Mouse (Mus musculus) heart, adult 2 months (tissue): ENCODE results near the gene Gm10837. TPM values are rescaled to one million over a fixed set of nuclear protein-coding genes. Genes with fewer than 3 reads are reported as not detected.

Source experiments
- DNase-seq, 2 experiments: peaks; one replicate each; pipeline ENCODE4 v3.0.0; 2021
- H3K27ac ChIP-seq: fragments of 200-600 bp; 2 replicates; pipeline ENCODE4 v1.8.1; 2022
- H3K27me3 ChIP-seq: fragments of 200-500 bp; 2 replicates; pipeline ENCODE4 v1.6.1; 2012; ENCODE audit warnings: mild to moderate bottlenecking, low read length, inconsistent platforms, mixed read lengths; ENCODE audit not compliant: control insufficient read depth, insufficient read depth
- H3K36me3 ChIP-seq: fragments of 200-500 bp; 2 replicates; pipeline ENCODE4 v1.6.1; 2012; ENCODE audit warnings: low read length, inconsistent platforms; ENCODE audit not compliant: control insufficient read depth, insufficient read depth
- H3K4me1 ChIP-seq: fragments of 200-500 bp; 2 replicates; pipeline ENCODE4 v1.6.1; 2011; ENCODE audit warnings: low read length; ENCODE audit not compliant: control insufficient read depth, insufficient read depth
- H3K4me3 ChIP-seq: fragments of 200-600 bp; 2 replicates; pipeline ENCODE4 v1.8.1; 2022
- H3K79me2 ChIP-seq: fragments of 200-500 bp; replicated peaks from 2 replicates; pipeline ENCODE4 v1.6.1; 2012; ENCODE audit warnings: mild to moderate bottlenecking, inconsistent platforms, low read length, moderate library complexity, mixed read lengths; ENCODE audit not compliant: control insufficient read depth, insufficient read depth
- H3K9ac ChIP-seq: fragments of 200-500 bp; 2 replicates; pipeline ENCODE4 v1.6.1; 2012; ENCODE audit warnings: low read depth, mild to moderate bottlenecking, control low read depth, inconsistent platforms, low read length, mixed read lengths
- CTCF ChIP-seq: fragments of 200-600 bp; IDR thresholded peaks from 2 replicates; pipeline ENCODE4 v1.8.1; 2022; ENCODE audit warnings: antibody characterized with exemption, mild to moderate bottlenecking, moderate library complexity
- EP300 ChIP-seq: fragments of 200-500 bp; IDR thresholded peaks from 2 replicates; pipeline ENCODE4 v1.6.1; 2011; ENCODE audit warnings: low read depth, low read length, control low read depth; ENCODE audit not compliant: insufficient read depth
- POLR2A ChIP-seq: fragments of 200-500 bp; IDR thresholded peaks from 2 replicates; pipeline ENCODE4 v1.6.1; 2011; ENCODE audit warnings: mild to moderate bottlenecking, low read depth, low read length, control low read depth; ENCODE audit not compliant: insufficient read depth
- WGBS: fragments of 180-500 bp; shearing (Covaris S2); methylation state at CpG from one replicate; pipeline ENCODE4 v1.1.7; 2018; 5-methylcytosine and 5-hydroxymethylcytosine counted together
- intact Hi-C: fragments of 180-260 bp; cut with DNase I; formaldehyde crosslinking; loops from one replicate; pipeline ENCODE4 v1.15.1; 2025
- polyA plus RNA-seq: library from polyadenylated mRNA; depleted of rRNA; stranded (reverse); fragments of >200 nt; gene quantifications from 2 replicates; pipeline ENCODE4 v1.2.3, GENCODE M21; 2012
- total RNA-seq, 2 experiments: library from RNA; stranded (reverse); gene quantifications; 2 replicates each; pipeline ENCODE4 v1.2.3; 2021

Gm10837 gene
- total and polyA plus RNA-seq, 3 experiments = not detected

- no peaks in the 10 kb centered on the region for H3K36me3 ChIP-seq
- no peak overlapping the region for H3K27ac ChIP-seq
- H3K27me3 ChIP-seq = peaks cover 41% of the 10 kb centered on the region
- no peak for DNase-seq
- no peak overlapping the region for H3K9ac ChIP-seq
- intact Hi-C loops = loop anchor here (10.0 kb wide), 1 partner anchor 234 kb away; no protein-coding TSS in a partner anchor
- no peaks in the 10 kb centered on the region for H3K4me1 ChIP-seq
- no peaks in the 10 kb centered on the region for H3K79me2 ChIP-seq
- no peak for TF ChIP-seq POLR2A
- TF ChIP-seq CTCF = no peak
- TF ChIP-seq EP300 = no peak
- no peak overlapping the region for H3K4me3 ChIP-seq
- WGBS = 6% methylated on average over 28 of the region's 28 CpGs
These were observed 21.2 kb upstream of the Gm10837 start for GRCm38 (mm10) chr14:122468971-122469755.

GRCm38 (mm10) chr14:122471449-122472085 is 18.8 kb upstream of the Gm10837 start:
- Histone ChIP-seq H3K27ac (no peak overlapping the region), H3K4me3 (no peak overlapping the region), H3K36me3 (no peaks in the 10 kb centered on the region), H3K27me3 (peaks cover 44% of the 10 kb centered on the region), H3K9ac (no peak overlapping the region), H3K4me1 (no peaks in the 10 kb centered on the region), H3K79me2 (no peaks in the 10 kb centered on the region)
- 15% methylated on average over 21 of the region's 31 CpGs for WGBS
- no peak for DNase-seq
- intact Hi-C loops = no loop called here
- TF ChIP-seq POLR2A (no peak), EP300 (no peak)

- H3K9ac ChIP-seq = no peak overlapping the region
- H3K36me3 ChIP-seq = no peaks in the 10 kb centered on the region
- DNase-seq = no peak
- H3K27me3 ChIP-seq = peaks cover 46% of the 10 kb centered on the region
- no peak overlapping the region for H3K27ac ChIP-seq
- H3K4me1 ChIP-seq = no peaks in the 10 kb centered on the region
- TF ChIP-seq POLR2A (no peak), CTCF (no peak)
- WGBS = 6% methylated on average over 13 of the region's 13 CpGs
- intact Hi-C loops = no loop called here
- H3K79me2 ChIP-seq = no peaks in the 10 kb centered on the region
- H3K4me3 ChIP-seq = no peak overlapping the region
These were observed 18.2 kb upstream of the Gm10837 start for GRCm38 (mm10) chr14:122472161-122472560.

GRCm38 (mm10) chr14:122472647-122473046 is 17.7 kb upstream of the Gm10837 start:
- Histone ChIP-seq H3K79me2 (no peaks in the 10 kb centered on the region), H3K4me1 (no peaks in the 10 kb centered on the region)
- intact Hi-C loops = no loop called here

GRCm38 (mm10) chr14:122473211-122473751 is 17.1 kb upstream of the Gm10837 start:
- H3K36me3 ChIP-seq = no peaks in the 10 kb centered on the region
- TF ChIP-seq CTCF = no peak
- no peak for TF ChIP-seq EP300
- TF ChIP-seq POLR2A = no peak
- peaks cover 47% of the 10 kb centered on the region for H3K27me3 ChIP-seq
- H3K27ac ChIP-seq = no peak overlapping the region
- no peak overlapping the region for H3K9ac ChIP-seq
- H3K79me2 ChIP-seq = no peaks in the 10 kb centered on the region
- no peak for DNase-seq
- intact Hi-C loops = no loop called here
- WGBS = 5% methylated on average over 17 of the region's 17 CpGs
- H3K4me3 ChIP-seq = no peak overlapping the region
- no peaks in the 10 kb centered on the region for H3K4me1 ChIP-seq

More at GRCm38 (mm10) chr14:122472647-122473046, 17.7 kb upstream of the Gm10837 start:
- Histone ChIP-seq H3K4me3 (no peak overlapping the region), H3K27ac (no peak overlapping the region), H3K36me3 (no peaks in the 10 kb centered on the region), H3K9ac (no peak overlapping the region), H3K27me3 (peaks cover 50% of the 10 kb centered on the region)
- 8% methylated on average over 5 of the region's 5 CpGs for whole genome bisulfite sequencing
- TF ChIP-seq POLR2A (no peak), CTCF (no peak), EP300 (no peak)
- no peak for DNase-seq
